Mouse (Mus musculus) myocyte (in vitro differentiated cells): ENCODE results near the gene Reep1.

Experiments used
- E2F4 ChIP-seq: IDR thresholded peaks from one replicate; pipeline ENCODE4 v1.6.1; 2011; ENCODE audit warnings: mild to moderate bottlenecking, control low read depth, moderate library complexity; ENCODE audit not compliant: insufficient read depth
- MAX ChIP-seq: IDR thresholded peaks from one replicate; pipeline ENCODE4 v1.6.1; 2011; ENCODE audit warnings: low read depth, mild to moderate bottlenecking, control low read depth
- POLR2A ChIP-seq: IDR thresholded peaks from one replicate; pipeline ENCODE4 v1.6.1; 2011; ENCODE audit warnings: low read depth, mild to moderate bottlenecking, control low read depth, moderate library complexity; ENCODE audit not compliant: insufficient read length
- POLR2AphosphoS2 ChIP-seq: IDR thresholded peaks from one replicate; pipeline ENCODE4 v1.6.1; 2011; ENCODE audit warnings: low read depth, control low read depth; ENCODE audit not compliant: insufficient read length
- REST ChIP-seq: IDR thresholded peaks from one replicate; pipeline ENCODE4 v1.6.1; 2011; ENCODE audit warnings: mild to moderate bottlenecking, control low read depth, moderate library complexity; ENCODE audit not compliant: insufficient read depth, insufficient read length
- USF1 ChIP-seq: IDR thresholded peaks from one replicate; pipeline ENCODE4 v1.6.1; 2011; ENCODE audit warnings: low read depth, mild to moderate bottlenecking, control low read depth, moderate library complexity

- TF ChIP-seq POLR2A (no peak), POLR2AphosphoS2 (no peak), USF1 (no peak), MAX (no peak), E2F4 (no peak), REST (no peak)
These were observed 115.7 kb downstream of the Reep1 start for GRCm38 (mm10) chr6:71823085-71823484.
